Mouse (Mus musculus): ENCODE results near the gene Rdh5. TPM values are rescaled to one million over a fixed set of nuclear protein-coding genes. Genes with fewer than 3 reads are reported as not detected.

Gene Rdh5
- total and polyA plus RNA-seq, 2 experiments from 2014 or later: 7.6 to 9.3 TPM

DNA sequence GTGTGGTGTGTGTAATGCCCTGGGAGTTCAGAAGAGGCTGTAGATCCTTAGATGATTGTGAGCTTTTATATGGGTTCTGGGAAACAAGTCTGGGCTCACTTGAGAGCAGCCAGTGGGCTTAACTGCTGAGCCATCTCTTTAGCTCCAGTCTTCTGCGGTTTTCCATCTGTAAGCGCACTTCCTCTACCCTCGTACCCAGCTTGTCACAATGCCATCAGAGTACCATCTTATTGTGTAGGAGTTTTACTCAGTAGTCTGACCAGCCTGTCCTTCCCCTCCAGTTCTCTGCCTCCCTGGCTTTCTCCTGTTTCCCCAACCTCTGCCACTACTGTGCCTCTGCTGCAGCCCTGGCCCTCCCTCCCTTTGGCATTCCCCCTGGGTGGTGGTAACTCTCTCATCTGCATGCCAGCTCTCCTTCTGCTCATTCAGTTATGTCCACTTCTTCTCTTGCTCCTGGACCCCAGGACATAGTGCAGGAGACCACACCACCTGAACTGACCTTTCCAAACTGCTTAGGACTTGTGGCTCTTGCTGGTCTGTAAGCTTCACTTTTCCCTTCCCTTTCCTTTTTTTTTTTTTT lies 20.2 kb downstream of the Rdh5 start:
- H3K9ac ChIP-seq (replicated peaks; ENCODE audit: low read depth, low read length): no peak overlapping the region
- H3K4me1 ChIP-seq (ENCODE audit: control insufficient read depth, insufficient read depth): no peaks in the 10 kb centered on the region
- no peak overlapping the region for H3K4me3 ChIP-seq (ENCODE audit: low read depth, low read length)
- 0 out of 2 replicates have a peak, but pooled peaks cover 3% of the 10 kb centered on the region for H3K27me3 ChIP-seq (ENCODE audit: control insufficient read depth, insufficient read depth, low read length)
- H3K9me3 ChIP-seq (replicated peaks; ENCODE audit: control insufficient read depth, low read length): no peaks in the 10 kb centered on the region
- no peak overlapping the region for H3K4me2 ChIP-seq (ENCODE audit: low read depth, low read length)
- WGBS: 82% methylated on average over 3 of the region's 3 CpGs
- H3K36me3 ChIP-seq (replicated peaks; ENCODE audit: control insufficient read depth, insufficient read depth, low read length): no peaks in the 10 kb centered on the region
- ATAC-seq (ENCODE audit: insufficient read depth, low read depth): no peak
- TF ChIP-seq CTCF (IDR thresholded peaks at IDR 0.05; ENCODE audit: low read depth): no peak
- no peak for TF ChIP-seq EP300 (IDR thresholded peaks at IDR 0.05; ENCODE audit: low read depth)
- no peak for DNase-seq (ENCODE audit: low spot score)
- no peak overlapping the region for H3K27ac ChIP-seq (ENCODE audit: low read depth)

DNA sequence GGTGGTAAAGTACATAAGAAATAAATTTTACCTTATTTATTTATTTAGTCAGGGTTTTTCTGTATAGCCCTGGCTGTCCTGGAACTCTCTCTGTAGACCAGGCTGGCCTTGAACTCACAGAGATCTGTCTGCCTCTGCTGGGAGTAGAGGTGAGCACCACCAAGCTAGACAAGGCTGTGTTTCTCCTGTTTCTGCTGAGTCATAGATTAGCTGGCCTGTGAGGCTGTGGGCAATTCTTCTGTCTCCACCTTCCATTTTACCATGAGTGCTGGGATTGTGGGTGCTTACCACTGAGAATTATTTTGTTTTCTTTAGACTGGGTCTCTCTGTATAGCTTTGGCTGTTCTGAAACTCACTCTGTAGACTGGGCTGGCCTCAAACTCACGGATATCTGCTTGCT lies 21.3 kb downstream of the Rdh5 start:
- H3K9ac ChIP-seq (replicated peaks; ENCODE audit: low read depth, low read length): no peak overlapping the region
- H3K27me3 ChIP-seq (ENCODE audit: control insufficient read depth, insufficient read depth, low read length): peaks cover 10% of the 10 kb centered on the region
- H3K4me2 ChIP-seq (ENCODE audit: low read depth, low read length): no peak overlapping the region
- DNase-seq (ENCODE audit: low spot score): no peak
- ATAC-seq (ENCODE audit: insufficient read depth, low read depth): no peak
- no peak overlapping the region for H3K4me3 ChIP-seq (ENCODE audit: low read depth, low read length)
- H3K9me3 ChIP-seq (replicated peaks; ENCODE audit: control insufficient read depth, low read length): no peaks in the 10 kb centered on the region
- H3K27ac ChIP-seq (ENCODE audit: low read depth): no peak overlapping the region
- no peaks in the 10 kb centered on the region for H3K4me1 ChIP-seq (ENCODE audit: control insufficient read depth, insufficient read depth)
- H3K36me3 ChIP-seq (replicated peaks; ENCODE audit: control insufficient read depth, insufficient read depth, low read length): no peaks in the 10 kb centered on the region
- TF ChIP-seq CTCF (IDR thresholded peaks at IDR 0.05; ENCODE audit: low read depth) (no peak), EP300 (IDR thresholded peaks at IDR 0.05; ENCODE audit: low read depth) (no peak)
- 66% methylated on average over 1 of the region's 1 CpGs for WGBS

- no peak within 1 kb of the TSS for H3K9ac ChIP-seq (replicated peaks; ENCODE audit: low read depth, low read length)
- H3K4me3 ChIP-seq (ENCODE audit: low read depth, low read length): no peak within 1 kb of the TSS
- DNase-seq (ENCODE audit: low spot score) (no peak), ATAC-seq (ENCODE audit: insufficient read depth, low read depth) (no peak)
- H3K4me2 ChIP-seq (ENCODE audit: low read depth, low read length): no peak within 1 kb of the TSS
- no peaks in the 10 kb centered on the region for H3K9me3 ChIP-seq (replicated peaks; ENCODE audit: control insufficient read depth, low read length)
- H3K4me1 ChIP-seq (ENCODE audit: control insufficient read depth, insufficient read depth): no peaks in the 10 kb centered on the region
- H3K27me3 ChIP-seq (ENCODE audit: control insufficient read depth, insufficient read depth, low read length): peaks cover 14% of the 10 kb centered on the region
- 71% methylated on average over 3 of the region's 3 CpGs for WGBS
- TF ChIP-seq CTCF (IDR thresholded peaks at IDR 0.05; ENCODE audit: low read depth) (no peak), EP300 (IDR thresholded peaks at IDR 0.05; ENCODE audit: low read depth) (no peak)
- no peaks in the 10 kb centered on the region for H3K36me3 ChIP-seq (replicated peaks; ENCODE audit: control insufficient read depth, insufficient read depth, low read length)
- no peak within 1 kb of the TSS for H3K27ac ChIP-seq (ENCODE audit: low read depth)
Measured at GRCm38 (mm10) chr10:128900698-128901097, 22.0 kb downstream of the Rdh5 start, which contains the start of gene Cd63. Cd63 (plus strand) TSS chr10:128900989.

GRCm38 (mm10) chr10:128899759-128900490 lies 22.8 kb downstream of the Rdh5 start:
- ATAC-seq (ENCODE audit: insufficient read depth, low read depth) (no peak), DNase-seq (ENCODE audit: low spot score) (no peak)
- Histone ChIP-seq H3K4me2 (ENCODE audit: low read depth, low read length) (no peak overlapping the region), H3K36me3 (replicated peaks; ENCODE audit: control insufficient read depth, insufficient read depth, low read length) (no peaks in the 10 kb centered on the region), H3K27me3 (ENCODE audit: control insufficient read depth, insufficient read depth, low read length) (peaks cover 14% of the 10 kb centered on the region), H3K4me1 (ENCODE audit: control insufficient read depth, insufficient read depth) (0 out of 2 replicates have a peak, but pooled peaks cover 4% of the 10 kb centered on the region), H3K9ac (replicated peaks; ENCODE audit: low read depth, low read length) (no peak overlapping the region), H3K4me3 (ENCODE audit: low read depth, low read length) (no peak overlapping the region), H3K9me3 (replicated peaks; ENCODE audit: control insufficient read depth, low read length) (no peaks in the 10 kb centered on the region), H3K27ac (ENCODE audit: low read depth) (no peak overlapping the region)
- no peak for TF ChIP-seq EP300 (IDR thresholded peaks at IDR 0.05; ENCODE audit: low read depth)
- TF ChIP-seq CTCF (IDR thresholded peaks at IDR 0.05; ENCODE audit: low read depth): no peak
- 58% methylated on average over 6 of the region's 6 CpGs for WGBS

- TF ChIP-seq EP300 (IDR thresholded peaks at IDR 0.05; ENCODE audit: low read depth) (no peak), CTCF (IDR thresholded peaks at IDR 0.05; ENCODE audit: low read depth) (no peak)
- H3K9me3 ChIP-seq (replicated peaks; ENCODE audit: control insufficient read depth, low read length): no peaks in the 10 kb centered on the region
- H3K4me3 ChIP-seq (ENCODE audit: low read depth, low read length): no peak overlapping the region
- WGBS: 21% methylated on average over 1 of the region's 1 CpGs
- ATAC-seq (ENCODE audit: insufficient read depth, low read depth): no peak
- H3K27me3 ChIP-seq (ENCODE audit: control insufficient read depth, insufficient read depth, low read length): peaks cover 20% of the 10 kb centered on the region
- no peak for DNase-seq (ENCODE audit: low spot score)
- no peak overlapping the region for H3K9ac ChIP-seq (replicated peaks; ENCODE audit: low read depth, low read length)
- no peak overlapping the region for H3K27ac ChIP-seq (ENCODE audit: low read depth)
- no peaks in the 10 kb centered on the region for H3K36me3 ChIP-seq (replicated peaks; ENCODE audit: control insufficient read depth, insufficient read depth, low read length)
- no peak overlapping the region for H3K4me2 ChIP-seq (ENCODE audit: low read depth, low read length)
- H3K4me1 ChIP-seq (ENCODE audit: control insufficient read depth, insufficient read depth): 0 out of 2 replicates have a peak, but pooled peaks cover 7% of the 10 kb centered on the region
Measured at GRCm38 (mm10) chr10:128897501-128897900, 25.2 kb downstream of the Rdh5 start.

All from heart, postnatal 0 days (tissue).